Mouse (Mus musculus) CH12.LX (cell line): ENCODE results near the gene Spata48. TPM values are rescaled to one million over a fixed set of nuclear protein-coding genes. Genes with fewer than 3 reads are reported as not detected.

Source experiments
- DNase-seq: peaks from one replicate; pipeline ENCODE4 v3.0.0-alpha.2; 2013; ENCODE audit errors: extremely low read depth
- H3K27ac ChIP-seq: 2 replicates; pipeline ENCODE4 v1.5.1; 2012; ENCODE audit warnings: low read depth, mild to moderate bottlenecking, control low read depth, moderate library complexity; ENCODE audit not compliant: insufficient read depth
- H3K27me3 ChIP-seq: replicated peaks from 2 replicates; pipeline ENCODE3; 2012; ENCODE audit warnings: inconsistent platforms
- H3K36me3 ChIP-seq, 2 experiments: replicated peaks in 1 of 2; 2 replicates each; pipeline versions ENCODE3 to v1.6.1; 2012; ENCODE audit warnings: inconsistent platforms in 1 of 2, low read length in 1 of 2, mild to moderate bottlenecking in 1 of 2, mixed read lengths in 1 of 2, moderate library complexity in 1 of 2; ENCODE audit not compliant: control insufficient read depth in 1 of 2, insufficient read depth in 1 of 2
- H3K4me1 ChIP-seq, 2 experiments: 2 replicates each; pipeline ENCODE4 v1.6.1; 2012; ENCODE audit warnings: inconsistent platforms in 1 of 2, moderate library complexity in 1 of 2; ENCODE audit not compliant: insufficient read depth in 2 of 2, control insufficient read depth in 1 of 2
- H3K4me2 ChIP-seq: 2 replicates; pipeline ENCODE4 v1.6.1; 2012; ENCODE audit warnings: low read depth, mild to moderate bottlenecking, control low read depth; ENCODE audit not compliant: poor library complexity, insufficient read depth, severe bottlenecking
- H3K4me3 ChIP-seq, 3 experiments: fragments of 150-350 bp in 1 of 3; sonication (generic) in 1 of 3; replicated peaks in 1 of 3; 2 replicates each; pipeline versions ENCODE3 to v1.5.1; 2011 to 2012; ENCODE audit warnings: low read depth in 2 of 3, low read length in 2 of 3, mild to moderate bottlenecking in 2 of 3, moderate library complexity in 2 of 3, control low read depth in 1 of 3, improper control_type of control experiment in 1 of 3, inconsistent platforms in 1 of 3, mixed read lengths in 1 of 3; ENCODE audit not compliant: poor library complexity in 1 of 3
- H3K79me2 ChIP-seq: replicated peaks from 2 replicates; pipeline ENCODE4 v1.6.1; 2012; ENCODE audit warnings: mild to moderate bottlenecking, moderate library complexity; ENCODE audit not compliant: control insufficient read depth, poor library complexity, insufficient read depth, severe bottlenecking; ENCODE audit errors: extremely low read depth
- H3K9ac ChIP-seq: 2 replicates; pipeline ENCODE4 v1.6.1; 2012; ENCODE audit warnings: low read depth, mild to moderate bottlenecking, control low read depth, moderate library complexity; ENCODE audit not compliant: insufficient read depth
- H3K9me3 ChIP-seq: replicated peaks from 2 replicates; pipeline ENCODE3; 2012; ENCODE audit warnings: low read length, inconsistent platforms, mixed read lengths
- BHLHE40 ChIP-seq: IDR thresholded peaks from 2 replicates; pipeline ENCODE4 v1.6.1; 2011; ENCODE audit warnings: mild to moderate bottlenecking, low read depth, low read length, improper control_type of control experiment
- CHD1 ChIP-seq: IDR thresholded peaks from 2 replicates; pipeline ENCODE4 v1.6.1; 2012; ENCODE audit warnings: low read depth, low read length, improper control_type of control experiment, inconsistent platforms
- CHD2 ChIP-seq: IDR thresholded peaks from 2 replicates; pipeline ENCODE4 v1.6.1; 2011; ENCODE audit warnings: low read length, improper control_type of control experiment
- CTCF ChIP-seq, 2 experiments: IDR thresholded peaks in 1 of 2; conservative IDR thresholded peaks in 1 of 2; 2 replicates each; pipeline ENCODE4 v1.5.1; 2011 to 2012; ENCODE audit warnings: low read depth in 2 of 2, low read length in 2 of 2, improper control_type of control experiment in 1 of 2, inconsistent platforms in 1 of 2, mild to moderate bottlenecking in 1 of 2, moderate library complexity in 1 of 2
- E2F4 ChIP-seq: IDR thresholded peaks from 2 replicates; pipeline ENCODE4 v1.6.1; 2011; ENCODE audit warnings: low read depth, low read length, improper control_type of control experiment; ENCODE audit not compliant: insufficient replicate concordance
- ELF1 ChIP-seq: IDR thresholded peaks from 2 replicates; pipeline ENCODE4 v1.6.1; 2014; ENCODE audit warnings: low read depth, mild to moderate bottlenecking, inconsistent platforms, low read length, improper control_type of control experiment
- EP300 ChIP-seq: IDR thresholded peaks from 2 replicates; pipeline ENCODE4 v1.6.1; 2011; ENCODE audit warnings: low read length, improper control_type of control experiment
- ETS1 ChIP-seq: conservative IDR thresholded peaks from 2 replicates; pipeline ENCODE4 v1.6.1; 2012; ENCODE audit warnings: low read depth, mild to moderate bottlenecking, inconsistent platforms, low read length, improper control_type of control experiment, moderate library complexity
- GABPA ChIP-seq: IDR thresholded peaks from 2 replicates; pipeline ENCODE4 v1.6.1; 2012; ENCODE audit warnings: low read depth, low read length, improper control_type of control experiment, inconsistent platforms; ENCODE audit not compliant: insufficient replicate concordance
- HCFC1 ChIP-seq: IDR thresholded peaks from 2 replicates; pipeline ENCODE4 v1.6.1; 2012; ENCODE audit warnings: low read depth, mild to moderate bottlenecking, inconsistent platforms, low read length, improper control_type of control experiment
- IRF4 ChIP-seq: IDR thresholded peaks from 2 replicates; pipeline ENCODE4 v1.6.1; 2014; ENCODE audit warnings: low read depth, mild to moderate bottlenecking, inconsistent platforms, low read length, improper control_type of control experiment
- JUN ChIP-seq: IDR thresholded peaks from 2 replicates; pipeline ENCODE4 v1.6.1; 2011; ENCODE audit warnings: low read depth, mild to moderate bottlenecking, low read length, improper control_type of control experiment, moderate library complexity; ENCODE audit not compliant: insufficient read depth
- JUND ChIP-seq: conservative IDR thresholded peaks from 2 replicates; pipeline ENCODE4 v1.6.1; 2011; ENCODE audit warnings: low read depth, low read length, improper control_type of control experiment
- KAT2A ChIP-seq: IDR thresholded peaks from 2 replicates; pipeline ENCODE4 v1.6.1; 2012; ENCODE audit warnings: low read length, improper control_type of control experiment, inconsistent platforms; ENCODE audit not compliant: insufficient replicate concordance
- MAFK ChIP-seq: IDR thresholded peaks from 2 replicates; pipeline ENCODE4 v1.6.1; 2011; ENCODE audit warnings: low read length, improper control_type of control experiment; ENCODE audit not compliant: insufficient replicate concordance
- MAX ChIP-seq: IDR thresholded peaks from 2 replicates; pipeline ENCODE4 v1.6.1; 2011; ENCODE audit warnings: low read length, improper control_type of control experiment
- MEF2A ChIP-seq: IDR thresholded peaks from 2 replicates; pipeline ENCODE4 v1.6.1; 2014; ENCODE audit warnings: low read depth, mild to moderate bottlenecking, inconsistent platforms, low read length, improper control_type of control experiment, borderline replicate concordance
- MXI1 ChIP-seq: IDR thresholded peaks from 2 replicates; pipeline ENCODE4 v1.6.1; 2011; ENCODE audit warnings: mild to moderate bottlenecking, low read depth, low read length, improper control_type of control experiment
- MYC ChIP-seq: IDR thresholded peaks from 2 replicates; pipeline ENCODE4 v1.6.1; 2011; ENCODE audit warnings: low read depth, mild to moderate bottlenecking, improper control_type of control experiment, low read length
- NELFE ChIP-seq: IDR thresholded peaks from 2 replicates; pipeline ENCODE4 v1.6.1; 2011; ENCODE audit warnings: low read depth, low read length, improper control_type of control experiment
- NRF1 ChIP-seq: IDR thresholded peaks from 2 replicates; pipeline ENCODE4 v1.6.1; 2014; ENCODE audit warnings: low read depth, mild to moderate bottlenecking, inconsistent platforms, low read length, improper control_type of control experiment, moderate library complexity
- PAX5 ChIP-seq: IDR thresholded peaks from 2 replicates; pipeline ENCODE4 v1.6.1; 2012; ENCODE audit warnings: low read length, inconsistent platforms, mixed read lengths
- POLR2A ChIP-seq: IDR thresholded peaks from 2 replicates; pipeline ENCODE4 v1.6.1; 2011; ENCODE audit warnings: low read depth, mild to moderate bottlenecking, improper control_type of control experiment, low read length
- POLR2AphosphoS2 ChIP-seq: IDR thresholded peaks from 2 replicates; pipeline ENCODE4 v1.6.1; 2011; ENCODE audit warnings: low read depth, low read length, improper control_type of control experiment
- RAD21 ChIP-seq: IDR thresholded peaks from 2 replicates; pipeline ENCODE4 v1.6.1; 2011; ENCODE audit warnings: low read depth, mild to moderate bottlenecking, low read length, improper control_type of control experiment, moderate library complexity
- RCOR1 ChIP-seq: conservative IDR thresholded peaks from 2 replicates; pipeline ENCODE4 v1.6.1; 2012; ENCODE audit warnings: low read depth, mild to moderate bottlenecking, inconsistent platforms, low read length, improper control_type of control experiment
- SIN3A ChIP-seq: IDR thresholded peaks from 2 replicates; pipeline ENCODE4 v1.6.1; 2012; ENCODE audit warnings: low read length, improper control_type of control experiment, inconsistent platforms
- SMC3 ChIP-seq: IDR thresholded peaks from 2 replicates; pipeline ENCODE4 v1.6.1; 2011; ENCODE audit warnings: low read depth, low read length, improper control_type of control experiment
- TBP ChIP-seq: conservative IDR thresholded peaks from 2 replicates; pipeline ENCODE4 v1.6.1; 2011; ENCODE audit warnings: low read depth, low read length, improper control_type of control experiment
- TCF12 ChIP-seq: IDR thresholded peaks from 2 replicates; pipeline ENCODE4 v1.6.1; 2014; ENCODE audit warnings: low read depth, mild to moderate bottlenecking, inconsistent platforms, low read length, improper control_type of control experiment
- UBTF ChIP-seq: IDR thresholded peaks from 2 replicates; pipeline ENCODE4 v1.6.1; 2012; ENCODE audit warnings: low read depth, mild to moderate bottlenecking, inconsistent platforms, low read length, improper control_type of control experiment, moderate library complexity
- USF1 ChIP-seq: IDR thresholded peaks from 2 replicates; pipeline ENCODE4 v1.6.1; 2014; ENCODE audit warnings: low read depth, mild to moderate bottlenecking, inconsistent platforms, low read length, improper control_type of control experiment
- USF2 ChIP-seq: conservative IDR thresholded peaks from 2 replicates; pipeline ENCODE4 v1.6.1; 2011; ENCODE audit warnings: low read depth, low read length, improper control_type of control experiment
- ZC3H11A ChIP-seq: IDR thresholded peaks from 2 replicates; pipeline ENCODE4 v1.6.1; 2012; ENCODE audit warnings: low read depth, mild to moderate bottlenecking, inconsistent platforms, low read length, improper control_type of control experiment
- ZKSCAN1 ChIP-seq: IDR thresholded peaks from 2 replicates; pipeline ENCODE4 v1.6.1; 2012; ENCODE audit warnings: low read depth, inconsistent platforms, low read length, improper control_type of control experiment, borderline replicate concordance
- ZMIZ1 ChIP-seq: IDR thresholded peaks from 2 replicates; pipeline ENCODE4 v1.6.1; 2012; ENCODE audit warnings: low read depth, mild to moderate bottlenecking, inconsistent platforms, low read length, improper control_type of control experiment
- ZNF384 ChIP-seq: IDR thresholded peaks from 2 replicates; pipeline ENCODE4 v1.6.1; 2012; ENCODE audit warnings: low read depth, low read length, improper control_type of control experiment, inconsistent platforms
- dilution Hi-C: fragments of 300-500 bp; cut with MboI; formaldehyde crosslinking; loops from 2 replicates; pipeline ENCODE4 v1.14.3; 2020; ENCODE audit warnings: low sequenced_read_pairs; ENCODE audit not compliant: extremely low pct_unique_long_range_greater_than_20kb, extremely low pct_ligation_motif_present
- in situ Hi-C: fragments of 300-500 bp; cut with MboI; formaldehyde crosslinking; loops from 3 replicates; pipeline ENCODE4 v1.14.3; 2019; ENCODE audit warnings: low sequenced_read_pairs, low pct_ligation_motif_present, low pct_unique_long_range_greater_than_20kb, mixed read lengths
- polyA plus RNA-seq: library from polyadenylated mRNA; unstranded; fragments of >175 nt; gene quantifications from 2 replicates; pipeline ENCODE4 v1.2.1, GENCODE M21; 2012; ENCODE audit warnings: low read depth; ENCODE audit not compliant: insufficient read length
- total RNA-seq, 2 experiments: library from RNA; depleted of rRNA; stranded (reverse); fragments of 300-350 nt in 1 of 2; fragments of >200 nt in 1 of 2; gene quantifications; 2 replicates each; pipeline ENCODE4 v1.2.3; 2012 to 2014

The Spata48 gene
- total and polyA plus RNA-seq, 3 experiments, result 0.42 to 0.51 (median 0.44) TPM

DNA sequence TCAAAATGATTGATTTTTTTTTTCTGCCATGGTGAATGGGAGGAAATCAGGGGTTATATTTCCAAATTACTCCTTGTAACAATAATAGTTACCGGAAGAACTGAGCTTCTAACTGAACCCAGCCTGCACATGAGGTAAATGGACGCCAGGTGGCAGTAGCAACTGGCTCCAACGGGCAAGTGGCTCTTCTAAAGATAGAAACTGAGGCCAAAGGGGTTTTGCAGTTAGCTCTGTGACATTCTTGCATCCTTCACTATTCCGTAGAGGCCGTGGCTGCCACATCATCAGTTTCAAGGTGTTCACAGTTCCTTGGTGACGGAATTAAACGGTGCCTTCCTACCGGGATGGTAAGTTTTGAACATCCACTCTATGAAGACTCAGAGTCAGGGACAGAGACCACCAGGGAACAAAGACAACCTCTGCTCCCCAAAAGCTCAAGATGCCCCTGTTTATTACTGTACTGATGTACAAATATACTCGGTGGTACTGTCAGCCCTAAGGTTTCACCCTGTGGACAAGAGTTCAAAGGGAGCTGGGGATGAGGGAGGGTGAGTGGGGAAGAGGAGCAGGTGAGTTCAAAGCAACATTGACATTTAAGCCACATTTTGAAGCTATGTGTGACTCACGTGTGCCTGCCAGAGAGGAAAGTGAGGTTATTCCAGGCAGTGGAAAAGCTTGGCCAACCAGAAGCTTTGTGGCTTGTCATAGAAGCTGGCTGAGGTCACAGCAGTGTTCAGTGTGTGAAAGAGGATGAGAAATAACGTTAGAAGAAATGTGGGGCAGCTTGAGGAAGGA lies 95.5 kb downstream of the Spata48 start:
- in situ Hi-C loops, result loop anchor here (5.0 kb wide), 1 partner anchor 230 kb away; no protein-coding TSS in a partner anchor
- Histone ChIP-seq H3K36me3 (peaks cover 6 to 15% of the 10 kb centered on the region in 2 experiments), H3K4me3 (peak overlapping the region; percentile 56 to 60 (median 60))
- TF ChIP-seq JUN (peak; percentile 61), MAX (peak; percentile 22), RAD21 (no peak; the same call in none of the 2 replicates), EP300 (0 out of 2 replicates have a peak, but pooled peaks have one; percentile 38), NRF1 (no peak; the same call in 1 of the 2 replicates), MYC (peak; percentile 82; the same call in 1 of the 2 replicates), HCFC1 (peak; percentile 38), ZKSCAN1 (no peak), ZNF384 (peak; percentile 55; the same call in 1 of the 2 replicates), ZC3H11A (peak; percentile 99), USF1 (no peak), IRF4 (peak; percentile 77), MXI1 (peak; percentile 63), NELFE (no peak; the same call in 1 of the 2 replicates), KAT2A (0 out of 2 replicates have a peak, but pooled peaks have one; percentile 55), MEF2A (peak; percentile 99), JUND (peak; percentile 43; the same call in 1 of the 2 replicates), TBP (0 out of 2 replicates have a peak, but pooled peaks have one; percentile 19), BHLHE40 (peak; percentile 95), POLR2A (peak; percentile 65), SMC3 (peak; percentile 100), MAFK (peak; percentile 63; the same call in 1 of the 2 replicates), ZMIZ1 (0 out of 2 replicates have a peak, but pooled peaks have one; percentile 14), UBTF (0 out of 2 replicates have a peak, but pooled peaks have one; percentile 64), CHD2 (no peak), ETS1 (peak; percentile 63), ELF1 (peak; percentile 88), CHD1 (peak; percentile 74; the same call in 1 of the 2 replicates), SIN3A (peak; percentile 93), PAX5 (no peak), USF2 (no peak), E2F4 (no peak), POLR2AphosphoS2 (no peak), CTCF (conservative IDR thresholded peaks at IDR 0.05 in 1 of 2, IDR thresholded peaks at IDR 0.05 in 1 of 2; ENCODE audit: low read depth in 2 of 2, low read length in 2 of 2) (peak; percentile 98 to 99), TCF12 (peak; percentile 59; the same call in 1 of the 2 replicates), RCOR1 (no peak), GABPA (no peak)

More for the DNA sequence above, 95.5 kb downstream of the Spata48 start:
- Histone ChIP-seq H3K27ac (peak overlapping the region; percentile 88), H3K9me3 (no peaks in the 10 kb centered on the region), H3K27me3 (no peaks in the 10 kb centered on the region), H3K4me2 (peak overlapping the region; percentile 87), H3K79me2 (peaks cover 16% of the 10 kb centered on the region), H3K9ac (peak overlapping the region; percentile 92), H3K4me1 (peaks cover 31 to 81% of the 10 kb centered on the region in 2 experiments)
- peak; percentile 98 for DNase-seq
- dilution Hi-C loops, result no loop called here
